Mouse (Mus musculus): ENCODE data around the gene Gabbr2. TPM values are rescaled to one million over a fixed set of nuclear protein-coding genes. Genes with fewer than 3 reads are reported as not detected.

Gene Gabbr2
- polyA plus RNA-seq, 1 experiment from 2014 or later, result 0.14 TPM

GRCm38 (mm10) chr4:46728231-46728630, 263.4 kb downstream of the Gabbr2 start:
- H3K4me2 ChIP-seq (replicated peaks; ENCODE audit: low read depth), result no peak overlapping the region
- no peak overlapping the region for H3K27ac ChIP-seq (ENCODE audit: low read depth, low read length)
- no peak for ATAC-seq
- H3K9me3 ChIP-seq (ENCODE audit: control insufficient read depth), result no peaks in the 10 kb centered on the region
- H3K4me3 ChIP-seq (ENCODE audit: low read depth, low read length), result no peak overlapping the region
- H3K27me3 ChIP-seq (replicated peaks; ENCODE audit: control insufficient read depth, insufficient read depth, low read length), result no peaks in the 10 kb centered on the region
- H3K36me3 ChIP-seq (ENCODE audit: control insufficient read depth, insufficient read depth), result no peaks in the 10 kb centered on the region
- no peak for TF ChIP-seq CTCF (IDR thresholded peaks at IDR 0.05; ENCODE audit: low read depth)
- H3K4me1 ChIP-seq (replicated peaks; ENCODE audit: control insufficient read depth, insufficient read depth, low read length), result no peaks in the 10 kb centered on the region
- WGBS, result 72% methylated on average over 1 of the region's 1 CpGs
- H3K9ac ChIP-seq (ENCODE audit: low read depth, low read length), result no peak overlapping the region

- Histone ChIP-seq H3K4me1 (replicated peaks; ENCODE audit: control insufficient read depth, insufficient read depth, low read length) (no peaks in the 10 kb centered on the region), H3K4me2 (replicated peaks; ENCODE audit: low read depth) (no peak overlapping the region), H3K27ac (ENCODE audit: low read depth, low read length) (no peak overlapping the region), H3K4me3 (ENCODE audit: low read depth, low read length) (no peak overlapping the region), H3K27me3 (replicated peaks; ENCODE audit: control insufficient read depth, insufficient read depth, low read length) (no peaks in the 10 kb centered on the region), H3K9ac (ENCODE audit: low read depth, low read length) (no peak overlapping the region), H3K36me3 (ENCODE audit: control insufficient read depth, insufficient read depth) (no peaks in the 10 kb centered on the region), H3K9me3 (ENCODE audit: control insufficient read depth) (no peaks in the 10 kb centered on the region)
- no peak for ATAC-seq
- WGBS, result 89% methylated on average over 11 of the region's 11 CpGs
- no peak for TF ChIP-seq CTCF (IDR thresholded peaks at IDR 0.05; ENCODE audit: low read depth)
These were observed 264.5 kb downstream of the Gabbr2 start for GRCm38 (mm10) chr4:46727153-46727552.

- Histone ChIP-seq H3K4me3 (ENCODE audit: low read depth, low read length) (no peak overlapping the region), H3K4me2 (replicated peaks; ENCODE audit: low read depth) (no peak overlapping the region), H3K9ac (ENCODE audit: low read depth, low read length) (no peak overlapping the region), H3K4me1 (replicated peaks; ENCODE audit: control insufficient read depth, insufficient read depth, low read length) (no peaks in the 10 kb centered on the region), H3K27me3 (replicated peaks; ENCODE audit: control insufficient read depth, insufficient read depth, low read length) (no peaks in the 10 kb centered on the region), H3K36me3 (ENCODE audit: control insufficient read depth, insufficient read depth) (no peaks in the 10 kb centered on the region), H3K27ac (ENCODE audit: low read depth, low read length) (no peak overlapping the region), H3K9me3 (ENCODE audit: control insufficient read depth) (no peaks in the 10 kb centered on the region)
- no peak for ATAC-seq
- no peak for TF ChIP-seq CTCF (IDR thresholded peaks at IDR 0.05; ENCODE audit: low read depth)
- WGBS, result 71% methylated on average over 16 of the region's 16 CpGs
These were observed 270.7 kb downstream of the Gabbr2 start for GRCm38 (mm10) chr4:46720821-46721557.

- Histone ChIP-seq H3K9me3 (ENCODE audit: control insufficient read depth) (no peaks in the 10 kb centered on the region), H3K27me3 (replicated peaks; ENCODE audit: control insufficient read depth, insufficient read depth, low read length) (no peaks in the 10 kb centered on the region), H3K4me2 (replicated peaks; ENCODE audit: low read depth) (no peak overlapping the region), H3K4me1 (replicated peaks; ENCODE audit: control insufficient read depth, insufficient read depth, low read length) (no peaks in the 10 kb centered on the region), H3K9ac (ENCODE audit: low read depth, low read length) (no peak overlapping the region), H3K36me3 (ENCODE audit: control insufficient read depth, insufficient read depth) (no peaks in the 10 kb centered on the region), H3K27ac (ENCODE audit: low read depth, low read length) (no peak overlapping the region), H3K4me3 (ENCODE audit: low read depth, low read length) (no peak overlapping the region)
- ATAC-seq, result no peak
- 58% methylated on average over 1 of the region's 1 CpGs for WGBS
- TF ChIP-seq CTCF (IDR thresholded peaks at IDR 0.05; ENCODE audit: low read depth), result no peak
These were observed 271.6 kb downstream of the Gabbr2 start for GRCm38 (mm10) chr4:46720070-46720469.

- Histone ChIP-seq H3K36me3 (ENCODE audit: control insufficient read depth, insufficient read depth) (no peaks in the 10 kb centered on the region), H3K27me3 (replicated peaks; ENCODE audit: control insufficient read depth, insufficient read depth, low read length) (no peaks in the 10 kb centered on the region), H3K4me3 (ENCODE audit: low read depth, low read length) (no peak overlapping the region), H3K27ac (ENCODE audit: low read depth, low read length) (no peak overlapping the region), H3K9me3 (ENCODE audit: control insufficient read depth) (no peaks in the 10 kb centered on the region), H3K9ac (ENCODE audit: low read depth, low read length) (no peak overlapping the region), H3K4me1 (replicated peaks; ENCODE audit: control insufficient read depth, insufficient read depth, low read length) (no peaks in the 10 kb centered on the region), H3K4me2 (replicated peaks; ENCODE audit: low read depth) (no peak overlapping the region)
- WGBS, result 30% methylated on average over 7 of the region's 7 CpGs
- ATAC-seq, result no peak
- TF ChIP-seq CTCF (IDR thresholded peaks at IDR 0.05; ENCODE audit: low read depth), result no peak
These were observed 273.0 kb downstream of the Gabbr2 start for GRCm38 (mm10) chr4:46718624-46719023.

GRCm38 (mm10) chr4:46717156-46717555, 274.5 kb downstream of the Gabbr2 start:
- Histone ChIP-seq H3K4me3 (ENCODE audit: low read depth, low read length) (no peak overlapping the region), H3K4me2 (replicated peaks; ENCODE audit: low read depth) (no peak overlapping the region), H3K9ac (ENCODE audit: low read depth, low read length) (no peak overlapping the region), H3K9me3 (ENCODE audit: control insufficient read depth) (no peaks in the 10 kb centered on the region), H3K36me3 (ENCODE audit: control insufficient read depth, insufficient read depth) (no peaks in the 10 kb centered on the region), H3K27ac (ENCODE audit: low read depth, low read length) (no peak overlapping the region), H3K4me1 (replicated peaks; ENCODE audit: control insufficient read depth, insufficient read depth, low read length) (no peaks in the 10 kb centered on the region), H3K27me3 (replicated peaks; ENCODE audit: control insufficient read depth, insufficient read depth, low read length) (no peaks in the 10 kb centered on the region)
- no peak for TF ChIP-seq CTCF (IDR thresholded peaks at IDR 0.05; ENCODE audit: low read depth)
- WGBS, result 54% methylated on average over 5 of the region's 5 CpGs
- no peak for ATAC-seq
